Mouse (Mus musculus): ENCODE measurements around the gene Prkd3.

Gene Prkd3

DNA sequence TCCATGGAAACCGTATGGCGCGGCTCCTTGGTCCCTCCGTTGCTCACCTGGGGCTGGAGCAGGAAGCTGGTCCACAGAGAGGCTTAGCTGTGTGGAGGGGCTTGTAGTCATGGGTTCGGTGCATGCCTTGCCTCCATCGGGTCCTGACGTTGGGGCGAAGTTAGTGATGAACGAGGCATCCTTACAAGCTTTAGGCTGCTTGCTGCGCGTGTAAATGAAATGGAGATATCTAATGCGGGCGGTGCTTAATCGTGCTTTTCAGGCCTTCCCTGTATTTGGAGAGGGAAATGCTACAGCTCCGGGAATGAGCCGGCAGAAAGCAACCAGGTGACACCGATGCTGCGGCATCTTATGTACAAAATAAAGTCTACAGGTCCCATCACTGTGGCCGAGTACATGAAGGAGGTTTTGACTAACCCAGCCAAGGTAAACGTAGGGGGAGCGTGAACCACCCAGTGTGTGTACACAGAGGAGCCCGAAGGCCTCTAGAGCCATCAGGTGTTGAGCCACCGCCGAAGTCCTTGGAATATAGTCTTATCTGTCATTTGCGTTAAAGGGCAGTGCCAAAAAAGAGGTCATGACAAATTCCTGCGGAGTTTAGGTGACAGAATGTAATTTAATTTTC is 83.3 kb downstream of the Prkd3 start:
- no peak for DNase-seq (ENCODE audit: extremely low read depth, low read depth)

DNA sequence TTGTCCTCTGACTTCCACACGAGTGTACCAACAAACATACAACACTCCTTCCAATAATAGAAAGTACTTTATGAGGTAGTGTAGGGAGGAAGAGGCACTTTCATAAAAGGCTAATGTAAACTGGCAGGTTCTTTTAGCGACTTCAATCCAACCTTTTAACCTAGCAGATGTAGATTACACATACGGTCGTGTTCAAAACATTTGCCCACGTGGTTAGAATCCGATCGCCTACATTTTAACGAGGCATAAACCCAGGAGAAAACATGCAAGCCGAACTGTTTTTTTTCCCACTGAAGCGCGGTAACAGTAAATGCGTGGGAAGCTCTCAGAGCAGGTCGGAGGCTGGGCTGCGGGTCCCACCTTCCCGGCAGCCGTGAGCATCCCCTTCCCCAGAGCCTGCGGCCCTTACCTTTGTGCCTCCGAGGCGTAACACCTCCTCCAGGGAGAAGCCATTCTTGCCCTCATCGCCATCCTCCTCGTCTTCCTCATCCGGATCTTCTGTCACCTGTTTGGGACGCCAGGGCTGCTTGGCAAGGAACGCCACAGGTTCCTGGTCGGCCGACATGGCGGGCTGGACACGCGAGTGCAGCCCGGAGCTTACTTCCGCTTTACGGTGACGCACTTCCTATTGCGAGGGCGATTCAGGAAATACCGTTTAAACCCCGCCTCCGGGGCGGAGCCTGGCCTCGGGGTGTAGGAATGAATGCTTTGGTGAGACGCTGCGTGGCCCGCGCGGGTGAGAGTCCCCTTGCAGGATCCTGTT is 84.0 kb downstream of the Prkd3 start, which contains the start of the genes Cebpz and Ndufaf7:
Gene Cebpz, minus strand, starts transcription at position 601 of the 763 bp plus-strand sequence.
Gene Ndufaf7, plus strand, starts transcription at position 671 of the 763 bp plus-strand sequence.
- DNase-seq (ENCODE audit: extremely low read depth, low read depth), result peak; percentile 94

DNA sequence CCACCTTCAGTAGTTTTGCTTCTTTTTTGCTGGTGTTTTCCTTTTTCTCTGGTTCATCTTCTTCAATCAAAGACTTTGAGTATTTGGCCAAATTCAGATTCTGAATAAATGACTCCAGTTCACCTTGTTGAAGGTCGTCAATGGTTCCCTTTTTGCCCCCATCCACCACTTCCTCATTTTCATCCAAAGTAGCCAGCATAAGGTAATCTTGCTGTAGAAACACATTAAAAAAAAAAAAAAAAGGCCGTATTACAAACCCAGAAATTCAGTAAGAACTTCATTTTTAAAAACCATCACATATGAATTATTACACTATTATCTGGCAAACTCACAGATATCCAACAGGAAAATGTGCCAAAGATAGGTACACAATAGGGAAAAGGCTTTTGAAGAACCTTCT is 84.8 kb downstream of the Prkd3 start:
- peak; percentile 70 for DNase-seq (ENCODE audit: extremely low read depth, low read depth)

- DNase-seq (ENCODE audit: extremely low read depth, low read depth), result no peak
Measured at GRCm38 (mm10) chr17:78917696-78918095, 102.9 kb downstream of the Prkd3 start.

GRCm38 (mm10) chr17:78916899-78917298 is 103.7 kb downstream of the Prkd3 start:
- DNase-seq (ENCODE audit: extremely low read depth, low read depth), result no peak

- peak; percentile 80 for DNase-seq (ENCODE audit: extremely low read depth, low read depth)
Measured at GRCm38 (mm10) chr17:78916369-78916813, 104.2 kb downstream of the Prkd3 start, which contains the start of gene Cebpzos. Gene Cebpzos, plus strand, starts transcription at chr17:78916500.

- DNase-seq (ENCODE audit: extremely low read depth, low read depth), result no peak
Measured at GRCm38 (mm10) chr17:78915772-78916171, 104.8 kb downstream of the Prkd3 start.

DNA sequence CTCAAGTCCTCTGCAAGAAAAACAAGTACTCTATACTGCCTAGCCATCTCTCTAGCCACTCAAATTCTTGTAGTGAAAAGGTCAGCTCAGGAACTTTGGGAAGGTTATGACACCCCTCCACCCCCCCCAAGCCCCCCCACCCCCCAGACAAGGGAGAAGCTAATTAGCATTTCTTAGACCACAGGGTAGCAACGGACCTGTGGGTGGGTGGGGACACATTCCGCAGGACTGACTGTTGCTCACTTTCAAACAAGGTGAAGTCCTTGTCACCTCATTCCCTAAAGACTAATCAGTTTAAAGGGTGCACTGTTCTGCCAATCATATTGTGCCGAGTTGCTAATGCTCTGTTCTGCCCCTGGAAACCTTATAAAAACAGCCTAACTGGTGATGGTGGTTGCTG is 106.7 kb downstream of the Prkd3 start:
- DNase-seq (ENCODE audit: extremely low read depth, low read depth), result no peak

DNA sequence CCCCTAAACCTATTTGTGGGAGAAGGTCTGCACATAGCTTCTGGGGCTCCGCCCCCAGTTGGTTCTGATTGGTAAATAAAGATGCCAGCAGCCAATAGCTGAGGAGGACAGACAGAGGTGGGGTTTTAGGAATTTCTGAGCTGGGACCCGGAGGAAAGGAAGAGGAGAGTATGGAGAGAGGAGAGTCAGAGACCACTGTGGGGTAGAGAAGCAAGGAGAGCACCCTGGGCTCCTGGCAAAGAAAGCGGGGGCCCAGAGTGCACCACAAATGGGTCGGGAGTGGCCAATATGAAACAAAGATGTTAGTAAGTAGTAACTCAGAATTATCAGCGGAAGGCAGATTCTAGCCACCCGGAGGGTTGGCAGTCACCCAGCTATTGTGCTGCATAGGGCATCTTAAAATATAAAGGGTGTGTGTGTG is 107.7 kb downstream of the Prkd3 start:
- peak; percentile 73 for DNase-seq (ENCODE audit: extremely low read depth, low read depth)

DNA sequence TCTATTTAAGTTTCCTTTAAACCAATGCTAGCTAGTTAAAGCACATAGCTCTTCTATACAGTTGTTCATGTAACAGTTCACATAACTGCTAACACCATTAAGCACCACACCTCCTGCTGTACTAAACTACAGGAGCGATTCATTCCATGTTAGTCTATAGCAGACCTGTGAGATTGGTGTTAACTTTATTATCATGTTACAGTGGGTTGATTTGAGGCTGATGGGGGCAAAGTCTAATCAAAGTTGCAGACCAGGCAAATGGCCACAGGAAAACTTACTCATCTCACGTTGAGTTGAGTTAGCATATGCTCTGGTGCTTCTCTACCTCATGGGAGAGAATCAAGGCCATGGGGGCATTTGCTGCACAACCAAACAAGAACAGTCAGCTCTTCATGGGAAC is 111.2 kb downstream of the Prkd3 start:
- no peak for DNase-seq (ENCODE audit: extremely low read depth, low read depth)

- no peak for DNase-seq (ENCODE audit: extremely low read depth, low read depth)
Measured at GRCm38 (mm10) chr17:78906892-78907291, 113.7 kb downstream of the Prkd3 start, which contains the start of gene Sult6b1. Gene Sult6b1, minus strand, starts transcription at chr17:78906992.

GRCm38 (mm10) chr17:78903158-78903557 is 117.5 kb downstream of the Prkd3 start:
- no peak for DNase-seq (ENCODE audit: extremely low read depth, low read depth)
